Mouse (Mus musculus) embryonic fibroblast, embryonic 13.5 days (primary cell): ENCODE data around the gene 1110002E22Rik.

Experiments used
- CTCF ChIP-seq: IDR thresholded peaks from 2 replicates; pipeline ENCODE4 v1.5.1; 2011; ENCODE audit warnings: mild to moderate bottlenecking, control low read depth, low read length, moderate library complexity, borderline replicate concordance; ENCODE audit not compliant: insufficient read depth
- POLR2A ChIP-seq: IDR thresholded peaks from 2 replicates; pipeline ENCODE4 v1.6.1; 2011; ENCODE audit warnings: low read depth, mild to moderate bottlenecking, control low read depth, low read length, moderate library complexity

DNA sequence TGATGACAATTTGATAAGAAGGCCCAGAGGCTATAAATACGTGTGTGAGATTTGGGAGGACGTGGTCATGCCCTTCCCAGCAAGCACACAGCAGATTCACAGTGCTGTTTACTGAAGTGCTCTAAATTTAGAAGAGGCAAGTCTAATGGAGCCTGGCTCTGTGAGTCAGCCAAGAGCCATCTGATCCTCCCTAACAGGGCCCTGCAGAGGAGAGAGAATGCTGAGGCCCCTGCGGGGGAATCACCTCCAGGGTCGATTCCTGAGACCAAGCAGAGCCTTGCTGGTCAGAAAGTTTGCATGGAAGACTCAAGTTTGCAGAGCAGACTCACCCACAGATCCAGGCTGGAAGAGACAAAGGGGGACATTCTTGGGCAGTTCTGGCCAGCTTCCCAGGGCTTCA, 10.9 kb upstream of the 1110002E22Rik start:
- no peak for TF ChIP-seq CTCF
- 0 out of 2 replicates have a peak, but pooled peaks have one; percentile 23 for TF ChIP-seq POLR2A
